Mouse (Mus musculus): ENCODE data around the gene Hpse2. TPM values are rescaled to one million over a fixed set of nuclear protein-coding genes. Genes with fewer than 3 reads are reported as not detected.

Gene Hpse2
- polyA plus RNA-seq, 1 experiment from 2014 or later = 0.12 TPM

- Histone ChIP-seq H3K36me3 (ENCODE audit: control insufficient read depth, insufficient read depth, low read length) (no peaks in the 10 kb centered on the region), H3K4me1 (ENCODE audit: control insufficient read depth, insufficient read depth, low read length) (no peaks in the 10 kb centered on the region), H3K4me2 (ENCODE audit: low read depth, low read length) (no peak overlapping the region), H3K9me3 (ENCODE audit: control insufficient read depth, low read length) (no peaks in the 10 kb centered on the region), H3K27ac (ENCODE audit: low read depth, low read length) (no peak overlapping the region), H3K27me3 (ENCODE audit: control insufficient read depth, insufficient read depth, low read length) (no peaks in the 10 kb centered on the region), H3K9ac (replicated peaks; ENCODE audit: low read depth, low read length) (no peak overlapping the region), H3K4me3 (ENCODE audit: low read depth, low read length) (no peak overlapping the region)
- 85% methylated on average over 3 of the region's 3 CpGs for WGBS
- no peak for ATAC-seq (ENCODE audit: low read depth)
These were observed 365.5 kb downstream of the Hpse2 start for GRCm38 (mm10) chr19:43022611-43023173.

GRCm38 (mm10) chr19:43018792-43019191 lies 369.4 kb downstream of the Hpse2 start:
- Histone ChIP-seq H3K36me3 (ENCODE audit: control insufficient read depth, insufficient read depth, low read length) (no peaks in the 10 kb centered on the region), H3K27me3 (ENCODE audit: control insufficient read depth, insufficient read depth, low read length) (no peaks in the 10 kb centered on the region), H3K9me3 (ENCODE audit: control insufficient read depth, low read length) (no peaks in the 10 kb centered on the region), H3K4me3 (ENCODE audit: low read depth, low read length) (no peak overlapping the region), H3K9ac (replicated peaks; ENCODE audit: low read depth, low read length) (no peak overlapping the region), H3K4me2 (ENCODE audit: low read depth, low read length) (no peak overlapping the region), H3K27ac (ENCODE audit: low read depth, low read length) (no peak overlapping the region), H3K4me1 (ENCODE audit: control insufficient read depth, insufficient read depth, low read length) (no peaks in the 10 kb centered on the region)
- 88% methylated on average over 5 of the region's 5 CpGs for WGBS
- ATAC-seq (ENCODE audit: low read depth) = no peak

GRCm38 (mm10) chr19:42996406-42996805 lies 391.7 kb downstream of the Hpse2 start:
- Histone ChIP-seq H3K9me3 (ENCODE audit: control insufficient read depth, low read length) (no peaks in the 10 kb centered on the region), H3K9ac (replicated peaks; ENCODE audit: low read depth, low read length) (no peak overlapping the region), H3K27ac (ENCODE audit: low read depth, low read length) (no peak overlapping the region), H3K4me3 (ENCODE audit: low read depth, low read length) (no peak overlapping the region), H3K4me2 (ENCODE audit: low read depth, low read length) (no peak overlapping the region), H3K27me3 (ENCODE audit: control insufficient read depth, insufficient read depth, low read length) (no peaks in the 10 kb centered on the region), H3K4me1 (ENCODE audit: control insufficient read depth, insufficient read depth, low read length) (no peaks in the 10 kb centered on the region), H3K36me3 (ENCODE audit: control insufficient read depth, insufficient read depth, low read length) (no peaks in the 10 kb centered on the region)
- 86% methylated on average over 4 of the region's 4 CpGs for WGBS
- no peak for ATAC-seq (ENCODE audit: low read depth)

GRCm38 (mm10) chr19:42988833-42989232 lies 399.3 kb downstream of the Hpse2 start:
- Histone ChIP-seq H3K4me3 (ENCODE audit: low read depth, low read length) (no peak overlapping the region), H3K4me2 (ENCODE audit: low read depth, low read length) (no peak overlapping the region), H3K36me3 (ENCODE audit: control insufficient read depth, insufficient read depth, low read length) (no peaks in the 10 kb centered on the region), H3K9ac (replicated peaks; ENCODE audit: low read depth, low read length) (no peak overlapping the region), H3K27ac (ENCODE audit: low read depth, low read length) (no peak overlapping the region), H3K9me3 (ENCODE audit: control insufficient read depth, low read length) (no peaks in the 10 kb centered on the region), H3K4me1 (ENCODE audit: control insufficient read depth, insufficient read depth, low read length) (no peaks in the 10 kb centered on the region), H3K27me3 (ENCODE audit: control insufficient read depth, insufficient read depth, low read length) (no peaks in the 10 kb centered on the region)
- ATAC-seq (ENCODE audit: low read depth) = no peak
- 85% methylated on average over 5 of the region's 5 CpGs for WGBS

GRCm38 (mm10) chr19:42986315-42986701 lies 401.8 kb downstream of the Hpse2 start:
- ATAC-seq (ENCODE audit: low read depth) = no peak

GRCm38 (mm10) chr19:42985372-42986314 lies 402.5 kb downstream of the Hpse2 start:
- no peak overlapping the region for H3K4me3 ChIP-seq (ENCODE audit: low read depth, low read length)

More at GRCm38 (mm10) chr19:42986315-42986701, 401.8 kb downstream of the Hpse2 start:
- no peak overlapping the region for H3K4me2 ChIP-seq (ENCODE audit: low read depth, low read length)
- H3K4me1 ChIP-seq (ENCODE audit: control insufficient read depth, insufficient read depth, low read length) = no peaks in the 10 kb centered on the region
- no peaks in the 10 kb centered on the region for H3K9me3 ChIP-seq (ENCODE audit: control insufficient read depth, low read length)
- WGBS = 65% methylated on average over 1 of the region's 1 CpGs
- H3K9ac ChIP-seq (replicated peaks; ENCODE audit: low read depth, low read length) = no peak overlapping the region
- no peaks in the 10 kb centered on the region for H3K27me3 ChIP-seq (ENCODE audit: control insufficient read depth, insufficient read depth, low read length)
- no peak overlapping the region for H3K4me3 ChIP-seq (ENCODE audit: low read depth, low read length)
- H3K36me3 ChIP-seq (ENCODE audit: control insufficient read depth, insufficient read depth, low read length) = no peaks in the 10 kb centered on the region
- no peak overlapping the region for H3K27ac ChIP-seq (ENCODE audit: low read depth, low read length)

GRCm38 (mm10) chr19:42980537-42980936 lies 407.6 kb downstream of the Hpse2 start:
- Histone ChIP-seq H3K27ac (ENCODE audit: low read depth, low read length) (no peak overlapping the region), H3K36me3 (ENCODE audit: control insufficient read depth, insufficient read depth, low read length) (no peaks in the 10 kb centered on the region), H3K9me3 (ENCODE audit: control insufficient read depth, low read length) (no peaks in the 10 kb centered on the region), H3K27me3 (ENCODE audit: control insufficient read depth, insufficient read depth, low read length) (no peaks in the 10 kb centered on the region), H3K9ac (replicated peaks; ENCODE audit: low read depth, low read length) (no peak overlapping the region), H3K4me1 (ENCODE audit: control insufficient read depth, insufficient read depth, low read length) (no peaks in the 10 kb centered on the region), H3K4me2 (ENCODE audit: low read depth, low read length) (no peak overlapping the region), H3K4me3 (ENCODE audit: low read depth, low read length) (no peak overlapping the region)
- no peak for ATAC-seq (ENCODE audit: low read depth)
- 16% methylated on average over 3 of the region's 3 CpGs for WGBS

More at GRCm38 (mm10) chr19:42985372-42986314, 402.5 kb downstream of the Hpse2 start:
- no peak for ATAC-seq (ENCODE audit: low read depth)
- H3K27me3 ChIP-seq (ENCODE audit: control insufficient read depth, insufficient read depth, low read length) = no peaks in the 10 kb centered on the region
- WGBS = 70% methylated on average over 4 of the region's 4 CpGs
- no peaks in the 10 kb centered on the region for H3K36me3 ChIP-seq (ENCODE audit: control insufficient read depth, insufficient read depth, low read length)
- no peak overlapping the region for H3K27ac ChIP-seq (ENCODE audit: low read depth, low read length)
- no peak overlapping the region for H3K9ac ChIP-seq (replicated peaks; ENCODE audit: low read depth, low read length)
- H3K9me3 ChIP-seq (ENCODE audit: control insufficient read depth, low read length) = no peaks in the 10 kb centered on the region
- H3K4me2 ChIP-seq (ENCODE audit: low read depth, low read length) = no peak overlapping the region
- no peaks in the 10 kb centered on the region for H3K4me1 ChIP-seq (ENCODE audit: control insufficient read depth, insufficient read depth, low read length)

- 28% methylated on average over 2 of the region's 2 CpGs for WGBS
- Histone ChIP-seq H3K36me3 (ENCODE audit: control insufficient read depth, insufficient read depth, low read length) (no peaks in the 10 kb centered on the region), H3K27me3 (ENCODE audit: control insufficient read depth, insufficient read depth, low read length) (no peaks in the 10 kb centered on the region), H3K9me3 (ENCODE audit: control insufficient read depth, low read length) (no peaks in the 10 kb centered on the region), H3K4me3 (ENCODE audit: low read depth, low read length) (no peak overlapping the region), H3K27ac (ENCODE audit: low read depth, low read length) (no peak overlapping the region), H3K4me2 (ENCODE audit: low read depth, low read length) (no peak overlapping the region), H3K9ac (replicated peaks; ENCODE audit: low read depth, low read length) (no peak overlapping the region), H3K4me1 (ENCODE audit: control insufficient read depth, insufficient read depth, low read length) (no peaks in the 10 kb centered on the region)
- no peak for ATAC-seq (ENCODE audit: low read depth)
These were observed 410.2 kb downstream of the Hpse2 start for GRCm38 (mm10) chr19:42977938-42978337.

- 79% methylated on average over 5 of the region's 5 CpGs for WGBS
- H3K4me2 ChIP-seq (ENCODE audit: low read depth, low read length) = no peak overlapping the region
- H3K36me3 ChIP-seq (ENCODE audit: control insufficient read depth, insufficient read depth, low read length) = no peaks in the 10 kb centered on the region
- no peak overlapping the region for H3K27ac ChIP-seq (ENCODE audit: low read depth, low read length)
- no peak overlapping the region for H3K4me3 ChIP-seq (ENCODE audit: low read depth, low read length)
- no peaks in the 10 kb centered on the region for H3K9me3 ChIP-seq (ENCODE audit: control insufficient read depth, low read length)
- H3K27me3 ChIP-seq (ENCODE audit: control insufficient read depth, insufficient read depth, low read length) = no peaks in the 10 kb centered on the region
- no peak overlapping the region for H3K9ac ChIP-seq (replicated peaks; ENCODE audit: low read depth, low read length)
- ATAC-seq (ENCODE audit: low read depth) = no peak
- no peaks in the 10 kb centered on the region for H3K4me1 ChIP-seq (ENCODE audit: control insufficient read depth, insufficient read depth, low read length)
These were observed 414.4 kb downstream of the Hpse2 start for GRCm38 (mm10) chr19:42973740-42974139.

Measured in neural tube, embryonic 14.5 days (tissue).